Mouse (Mus musculus): ENCODE results near the gene Bcl6.

GRCm38 (mm10) chr16:24012066-24012465 lies 23.4 kb upstream of the Bcl6 start:
- TF ChIP-seq POLR2A (IDR thresholded peaks at IDR 0.05; ENCODE audit: borderline replicate concordance, low read depth, low read length) (no peak), CTCF (IDR thresholded peaks at IDR 0.05; ENCODE audit: low read depth, low read length) (no peak)

Data from bone marrow macrophage, adult 2 months (primary cell).